11 mouse cellular contexts compared by ENCODE assay signal in the genomic region with DNA sequence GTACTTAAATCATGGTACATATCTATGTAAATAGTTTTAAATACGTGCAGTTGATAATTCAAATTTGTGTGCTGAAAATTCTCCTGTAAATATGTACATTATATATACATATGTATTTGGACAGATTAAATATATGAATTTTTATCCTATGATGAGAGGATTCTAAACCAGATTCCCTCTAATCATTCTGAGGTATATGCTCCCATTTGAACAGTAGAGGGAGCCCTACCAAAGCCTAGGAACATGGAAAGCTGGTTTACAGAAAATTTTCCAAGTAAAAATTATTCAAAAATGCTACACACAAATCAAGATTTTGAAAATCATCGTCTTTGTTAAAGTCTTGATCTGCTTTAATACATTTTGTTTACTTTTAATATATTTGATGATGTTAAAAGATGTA.
DNase-seq lines count a peak whose midpoint lies in the region; ATAC-seq and TF ChIP-seq lines count a peak whose summit lies in the region.
"Had no signal": no experiment of that assay in that cellular context is flagged by ENCODE, and none has a peak within 500 bp of the region (broad histone marks: within the 10 kb centered on the region; RNA-seq: fewer than 3 reads in every experiment).

No protein-coding gene starts in this region.

- no peak overlapping the region for H3K4me2 ChIP-seq in hindbrain, postnatal 0 days (ENCODE audit: low read depth, low read length)
- H3K4me2 ChIP-seq: neural tube, embryonic 12.5 days had no signal

- H3K36me3 ChIP-seq in hindbrain, postnatal 0 days (ENCODE audit: insufficient read depth, low read length) = no peaks in the 10 kb centered on the region
- no peaks in the 10 kb centered on the region for H3K36me3 ChIP-seq in hindbrain, embryonic 10.5 days
- H3K36me3 ChIP-seq: neural tube, embryonic 12.5 days had no signal

- no peaks in the 10 kb centered on the region for H3K27me3 ChIP-seq in hindbrain, postnatal 0 days (ENCODE audit: insufficient read depth, low read length)
- H3K27me3 ChIP-seq in hindbrain, embryonic 10.5 days (ENCODE audit: insufficient read depth, poor library complexity, severe bottlenecking) = no peaks in the 10 kb centered on the region
- H3K27me3 ChIP-seq: neural tube, embryonic 12.5 days had no signal

- peak; percentile 74 for TF ChIP-seq CTCF in hindbrain, postnatal 0 days (IDR thresholded peaks at IDR 0.05; ENCODE audit: low read depth)

- H3K4me1 ChIP-seq in hindbrain, postnatal 0 days (ENCODE audit: insufficient read depth, low read length) = no peaks in the 10 kb centered on the region
- no peaks in the 10 kb centered on the region for H3K4me1 ChIP-seq in hindbrain, embryonic 10.5 days (replicated peaks)
- H3K4me1 ChIP-seq: neural tube, embryonic 12.5 days had no signal

- 22% methylated on average over 2 of the region's 2 CpGs for WGBS in hindbrain, postnatal 0 days
- 21% methylated on average over 2 of the region's 2 CpGs for WGBS in hindbrain, embryonic 10.5 days

- H3K27ac ChIP-seq in hindbrain, postnatal 0 days = no peak overlapping the region
- H3K27ac ChIP-seq in hindbrain, embryonic 10.5 days = no peak overlapping the region
- H3K27ac ChIP-seq: neural tube, embryonic 12.5 days had no signal

- no peaks in the 10 kb centered on the region for H3K9me3 ChIP-seq in hindbrain, postnatal 0 days (ENCODE audit: low read length)
- H3K9me3 ChIP-seq in hindbrain, embryonic 10.5 days = no peaks in the 10 kb centered on the region
- H3K9me3 ChIP-seq: neural tube, embryonic 12.5 days had no signal

- H3K9ac ChIP-seq in hindbrain, postnatal 0 days (replicated peaks; ENCODE audit: low read length) = no peak overlapping the region
- H3K9ac ChIP-seq: neural tube, embryonic 12.5 days had no signal

- ATAC-seq in hindbrain, postnatal 0 days = no peak
- ATAC-seq in common myeloid progenitor, adult 5-6 weeks (replicated peaks; ENCODE audit: low read depth, poor library complexity, severe bottlenecking) = peak; percentile 72; the same call in 1 of the 2 replicates

- DNase-seq in hindbrain, postnatal 0 days (ENCODE audit: low spot score) = peak; percentile 65
- no peak for DNase-seq in hindbrain, embryonic 10.5 days (ENCODE audit: low spot score)
- DNase-seq in right cerebral cortex, adult 18-20 months = peak; percentile 8
- no peak for DNase-seq in right cerebral cortex, postnatal 10 days (ENCODE audit: low spot score in 2 of 2)
- peak; percentile 22 for DNase-seq in telencephalon, adult 2 months (ENCODE audit: low read depth, low spot score)
- DNase-seq in heart, postnatal 4 days = no peak
- DNase-seq in ovary, adult 18-20 months (ENCODE audit: low spot score) = no peak
- DNase-seq: kidney, adult 11 months; lung, postnatal 14 days had no signal

- H3K4me3 ChIP-seq in hindbrain, postnatal 0 days (ENCODE audit: low read length) = no peak overlapping the region
- no peak overlapping the region for H3K4me3 ChIP-seq in hindbrain, embryonic 10.5 days
- H3K4me3 ChIP-seq: neural tube, embryonic 12.5 days had no signal

Comparison
In these comparisons a context has a peak if more than half of its experiments do, and no peak if none do; other contexts are left out.
1. DNase-seq: peak in hindbrain, postnatal 0 days (single experiment), right cerebral cortex, adult 18-20 months (single experiment) and telencephalon, adult 2 months (single experiment); none in hindbrain, embryonic 10.5 days (single experiment), right cerebral cortex, postnatal 10 days (0 of 2), heart, postnatal 4 days (single experiment) and ovary, adult 18-20 months (single experiment).